Mouse (Mus musculus) liver, postnatal 0 days (tissue): ENCODE measurements around the gene Tmc3.

Experiments used
- CTCF ChIP-seq: sonication (generic); IDR thresholded peaks from 2 replicates; pipeline ENCODE4 v1.5.1; 2016; ENCODE audit warnings: antibody characterized with exemption, low read depth
- EP300 ChIP-seq: IDR thresholded peaks from 2 replicates; pipeline ENCODE4 v1.6.1; 2016; ENCODE audit warnings: antibody characterized with exemption, low read depth, mild to moderate bottlenecking

DNA sequence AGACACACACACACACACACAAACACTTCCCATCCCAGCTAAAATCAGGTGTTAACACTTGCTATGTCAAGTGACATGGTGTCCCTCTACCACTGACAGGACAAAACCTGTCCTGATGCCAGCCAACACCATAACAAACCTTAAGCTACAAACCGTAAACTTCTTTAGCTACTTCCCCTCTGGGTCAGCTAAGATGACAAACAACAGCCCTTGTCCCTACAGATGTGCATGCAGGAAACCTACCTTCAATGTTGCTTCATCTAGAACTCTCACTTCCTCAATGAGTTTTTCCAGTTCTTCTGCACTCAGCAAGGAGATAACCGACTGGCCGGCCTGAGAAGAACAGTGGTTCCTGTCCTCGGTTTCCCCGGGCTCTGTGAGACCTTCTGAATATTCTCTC, 65.9 kb downstream of the Tmc3 start:
- TF ChIP-seq CTCF (no peak), EP300 (no peak)
